Mouse (Mus musculus) skeletal muscle tissue, adult 2 months (tissue): Measurements from ENCODE around the gene Ssr3.
A peak's percentile ranks its signal among the peaks of the same experiment; 100 is the strongest.

Source experiments
- DNase-seq: peaks from one replicate; pipeline ENCODE4 v3.0.0-alpha.2; 2012; ENCODE audit warnings: low read depth, low spot score

The Ssr3 gene

DNA sequence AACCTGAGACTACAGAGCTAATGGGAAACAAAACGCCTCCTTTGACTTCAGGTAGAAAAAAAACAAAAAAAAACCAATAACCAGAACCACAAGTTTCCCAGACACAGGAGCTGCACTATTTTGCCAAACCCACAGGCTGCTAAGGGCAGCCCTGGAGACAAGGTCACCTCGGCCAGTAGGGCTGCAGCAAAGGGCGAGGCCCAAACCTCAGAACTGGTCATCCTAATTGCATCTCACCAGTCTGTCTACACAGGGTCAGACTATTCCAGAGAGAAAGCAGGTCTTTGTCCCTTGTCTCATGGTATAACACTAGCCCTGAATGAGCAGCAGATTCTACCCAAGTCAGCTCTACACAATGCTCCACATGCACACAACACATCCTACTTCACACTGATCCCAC is 17.7 kb downstream of the Ssr3 start:
- DNase-seq = no peak

DNA sequence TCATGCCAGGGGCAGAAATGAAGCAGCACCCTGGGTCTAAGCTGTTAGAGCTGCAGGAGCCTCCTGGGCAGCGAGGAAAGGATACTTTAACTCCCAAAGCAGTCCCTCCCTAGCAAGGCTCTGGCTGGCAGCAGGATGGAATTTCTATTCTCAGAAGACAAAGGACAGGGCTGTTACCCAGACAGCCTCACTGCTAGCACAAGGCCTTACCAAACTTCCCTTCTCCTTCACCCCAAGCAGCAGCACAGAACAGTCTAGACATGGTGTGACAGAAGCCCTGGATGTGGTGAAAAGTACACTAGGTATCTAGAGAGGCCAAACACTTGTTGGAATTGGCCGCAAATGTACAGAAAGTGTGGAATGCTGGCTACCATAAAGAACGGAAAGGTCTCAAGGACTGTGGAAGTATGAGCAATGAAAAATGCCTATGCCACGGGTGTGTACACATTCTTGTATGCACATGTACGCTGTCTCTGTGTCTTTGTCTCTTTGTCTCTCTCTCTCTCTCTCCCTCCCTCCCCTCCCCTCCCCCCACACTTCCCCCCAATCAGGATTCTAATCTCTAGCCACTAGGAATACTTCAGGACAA is 18.7 kb downstream of the Ssr3 start:
- DNase-seq = no peak

DNA sequence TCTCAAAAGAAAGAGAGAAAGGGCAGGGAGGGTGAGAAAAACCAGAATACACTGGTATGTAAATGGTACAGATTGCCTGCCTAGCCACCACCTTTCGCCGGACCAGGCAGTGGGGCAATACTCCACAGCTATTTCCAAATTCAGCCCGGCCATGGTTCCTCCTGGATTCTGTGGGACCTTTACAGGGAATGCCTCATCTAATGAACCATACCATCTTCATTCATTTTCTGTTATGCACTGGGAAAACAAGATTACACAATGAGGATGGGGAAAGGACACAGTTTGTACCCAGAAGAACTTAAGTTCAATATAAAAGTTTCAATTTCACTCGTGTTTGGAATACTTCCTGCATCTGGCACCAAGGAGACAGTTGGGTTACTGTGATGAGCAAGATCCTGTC is 19.9 kb downstream of the Ssr3 start:
- DNase-seq = no peak

DNA sequence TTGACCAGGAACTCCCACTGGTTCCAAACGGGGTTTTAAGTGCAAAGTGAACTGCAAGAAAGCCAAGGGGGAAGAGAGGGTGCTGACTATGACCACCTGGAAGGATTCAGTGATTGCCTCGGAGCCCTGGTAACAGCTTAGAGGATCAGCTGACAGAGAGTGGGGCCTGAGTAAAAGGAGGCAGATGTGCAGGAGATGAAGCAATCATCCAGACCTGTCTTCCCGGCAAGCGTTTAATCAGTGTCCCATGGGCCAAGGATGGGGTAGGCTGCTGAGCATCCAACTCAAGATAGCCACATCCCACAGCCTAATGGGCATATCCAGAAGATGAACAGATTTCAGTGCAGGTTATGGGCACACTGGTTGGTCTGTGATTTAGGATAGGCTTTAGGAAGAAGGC is 24.5 kb downstream of the Ssr3 start:
- no peak for DNase-seq

DNA sequence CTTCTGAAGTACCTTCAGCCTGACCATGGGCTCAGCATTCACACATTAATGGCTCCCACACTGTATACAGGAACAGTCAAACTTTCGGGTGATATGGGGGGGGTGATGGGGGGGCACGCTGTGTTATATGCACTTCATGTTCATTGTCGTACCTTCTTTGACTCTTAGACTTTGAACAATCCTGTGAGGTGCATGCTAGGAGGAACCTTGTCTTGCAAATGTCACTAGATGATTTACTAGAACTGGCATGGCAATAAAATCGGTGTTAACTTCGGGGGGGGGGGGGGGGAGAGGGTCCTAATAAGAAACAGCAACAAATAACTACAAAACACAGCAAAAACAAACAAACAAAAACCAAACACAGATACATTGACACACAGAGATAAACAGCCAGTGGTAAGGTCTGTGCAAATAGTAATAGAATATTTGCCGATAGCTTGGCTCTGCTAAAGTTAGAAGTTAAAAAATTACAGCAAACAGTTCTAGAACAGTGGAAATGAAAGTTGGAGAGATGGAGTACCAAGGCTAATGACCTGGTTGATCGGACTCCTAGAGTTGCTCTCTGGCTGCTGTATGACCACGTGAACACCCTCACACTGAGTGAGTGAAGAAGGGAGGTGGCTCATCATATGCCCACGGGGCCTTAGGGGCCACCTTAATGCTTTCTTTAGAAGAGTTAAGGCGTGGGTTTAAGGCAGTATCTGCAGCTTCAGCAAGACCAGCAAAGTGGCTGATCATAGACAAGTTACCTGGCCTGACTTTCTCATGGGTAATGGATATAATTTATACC is 26.3 kb downstream of the Ssr3 start:
- DNase-seq = no peak

DNA sequence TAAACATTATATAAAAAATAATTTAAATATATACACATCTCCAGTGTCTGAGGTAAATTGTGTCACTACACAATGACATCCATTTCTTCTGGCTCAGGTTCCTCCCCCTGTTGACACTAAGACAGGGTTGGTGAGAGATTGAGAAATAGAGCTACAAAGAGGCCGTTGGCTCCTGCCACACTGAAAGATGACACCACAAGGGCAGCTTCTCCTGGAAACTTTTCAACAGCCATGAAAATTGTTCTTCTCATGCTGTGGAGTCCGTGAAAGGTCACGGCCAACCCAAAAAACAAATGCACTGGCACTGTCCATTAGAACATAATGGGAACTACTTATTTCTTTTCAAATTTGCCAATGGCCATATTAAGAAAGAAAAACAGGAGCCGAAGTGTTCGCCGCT is 27.2 kb downstream of the Ssr3 start:
- DNase-seq = peak; percentile 79

DNA sequence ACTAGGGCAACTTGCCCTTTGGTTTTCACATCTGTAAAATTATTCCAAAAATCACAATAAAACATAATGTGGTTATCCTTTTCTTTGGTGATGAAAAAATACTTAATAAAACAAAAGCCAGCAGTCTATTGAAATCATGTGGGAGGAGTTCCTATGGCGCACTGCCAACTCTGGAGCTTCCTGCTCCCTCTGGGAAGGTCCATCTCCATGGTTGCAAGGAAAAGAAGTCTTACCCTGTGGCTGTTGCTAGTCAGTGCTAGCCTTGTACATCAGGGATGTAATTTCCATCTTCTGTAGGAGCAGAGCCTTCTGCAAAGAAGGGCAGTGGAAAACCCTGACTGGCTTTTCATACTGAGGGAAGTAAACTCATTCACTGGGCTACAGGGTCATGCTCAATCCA is 29.0 kb downstream of the Ssr3 start:
- peak; percentile 77 for DNase-seq

DNA sequence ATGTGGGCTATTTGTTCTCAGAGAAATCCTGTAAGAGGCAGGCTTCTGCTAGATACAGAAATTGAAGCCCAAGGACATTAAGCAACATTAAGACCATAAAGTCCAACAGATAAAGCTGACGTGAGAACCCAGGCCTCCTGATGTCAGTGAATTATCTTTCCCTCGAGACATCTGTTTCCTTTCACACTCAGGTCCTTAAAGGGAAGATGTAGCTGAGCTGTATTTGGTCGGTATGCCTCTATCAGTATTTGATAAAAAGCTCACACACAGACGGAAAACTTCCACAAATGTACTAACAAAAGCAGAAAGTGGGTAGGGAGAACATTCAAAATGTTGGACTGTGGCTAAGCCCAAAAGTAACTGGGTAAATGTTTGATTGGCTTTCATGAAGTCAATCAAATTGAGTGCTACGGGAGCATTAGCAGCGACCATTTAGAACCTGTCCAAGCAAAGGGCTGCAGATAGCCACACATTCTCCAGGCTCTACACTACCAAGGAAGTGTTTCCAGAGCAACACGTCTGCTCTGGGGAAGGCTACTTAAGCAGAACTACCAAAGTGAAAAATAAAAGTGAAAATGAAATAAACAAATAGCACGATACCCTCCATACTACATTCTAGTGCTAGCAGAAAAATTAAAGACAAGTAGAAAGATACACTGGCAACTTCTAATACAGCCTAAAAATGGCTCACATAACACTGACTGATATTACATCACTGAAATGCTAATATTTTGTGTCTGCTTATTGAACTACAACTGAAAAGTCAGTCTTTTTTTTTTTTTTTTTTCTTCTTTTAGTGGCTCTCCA is 32.1 kb downstream of the Ssr3 start:
- no peak for DNase-seq

DNA sequence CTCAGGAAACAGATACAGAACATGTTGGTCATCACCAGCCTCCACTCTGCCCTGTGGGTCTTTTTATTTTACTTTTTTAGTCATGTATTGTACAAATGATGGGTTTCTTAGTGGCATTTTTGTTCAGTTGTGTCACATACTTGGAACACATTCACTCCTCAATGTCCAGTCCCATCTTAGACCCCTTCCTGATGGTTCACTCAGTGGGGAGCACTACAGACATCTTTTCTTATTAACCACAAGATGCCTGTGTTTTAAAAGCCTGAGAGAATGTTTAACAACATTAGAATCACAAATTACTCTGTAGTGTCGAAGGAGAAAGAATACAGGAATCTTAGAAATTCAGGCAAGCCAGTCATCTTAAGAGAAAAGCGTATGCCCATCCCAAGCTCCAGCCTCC is 33.6 kb downstream of the Ssr3 start:
- no peak for DNase-seq

DNA sequence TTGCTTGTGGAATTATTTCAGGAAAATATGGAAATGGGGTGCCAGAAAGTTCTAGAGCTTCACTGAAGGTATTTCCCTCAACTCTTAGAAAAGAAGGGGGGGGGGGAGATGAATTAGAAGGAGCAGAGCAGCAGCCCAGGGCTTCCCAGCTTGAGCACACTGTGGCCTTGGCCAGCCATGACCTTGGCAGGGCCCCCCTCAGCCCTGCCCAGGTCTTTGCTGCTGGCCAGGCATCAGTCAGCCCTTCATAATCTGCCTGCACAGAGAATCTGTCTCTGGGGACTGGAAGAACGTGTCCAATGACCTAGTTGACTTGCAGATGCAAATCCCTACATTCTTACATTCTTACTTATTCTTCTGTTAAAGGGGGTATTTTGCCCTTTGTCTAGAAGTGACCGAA is 34.1 kb downstream of the Ssr3 start:
- DNase-seq = peak; percentile 80

DNA sequence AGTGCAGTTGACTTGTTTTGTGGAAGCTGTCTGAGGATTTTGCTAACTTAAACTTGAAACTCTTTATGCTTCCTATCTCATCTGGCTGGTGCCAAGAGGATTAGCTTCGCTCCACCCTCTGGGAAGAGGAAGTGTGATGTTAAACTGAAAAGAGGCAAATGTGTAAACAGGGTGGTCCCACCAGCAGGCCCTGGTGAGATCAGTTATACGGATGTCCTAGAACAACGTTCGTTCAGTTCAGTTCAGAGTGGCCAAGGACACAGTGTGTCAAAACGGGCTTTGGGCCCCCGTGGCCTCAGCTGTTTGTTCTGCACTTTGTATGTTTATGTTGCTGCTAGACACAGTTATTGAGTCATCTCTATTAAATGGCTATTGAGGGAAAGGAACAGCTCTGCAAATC is 36.9 kb downstream of the Ssr3 start:
- no peak for DNase-seq

DNA sequence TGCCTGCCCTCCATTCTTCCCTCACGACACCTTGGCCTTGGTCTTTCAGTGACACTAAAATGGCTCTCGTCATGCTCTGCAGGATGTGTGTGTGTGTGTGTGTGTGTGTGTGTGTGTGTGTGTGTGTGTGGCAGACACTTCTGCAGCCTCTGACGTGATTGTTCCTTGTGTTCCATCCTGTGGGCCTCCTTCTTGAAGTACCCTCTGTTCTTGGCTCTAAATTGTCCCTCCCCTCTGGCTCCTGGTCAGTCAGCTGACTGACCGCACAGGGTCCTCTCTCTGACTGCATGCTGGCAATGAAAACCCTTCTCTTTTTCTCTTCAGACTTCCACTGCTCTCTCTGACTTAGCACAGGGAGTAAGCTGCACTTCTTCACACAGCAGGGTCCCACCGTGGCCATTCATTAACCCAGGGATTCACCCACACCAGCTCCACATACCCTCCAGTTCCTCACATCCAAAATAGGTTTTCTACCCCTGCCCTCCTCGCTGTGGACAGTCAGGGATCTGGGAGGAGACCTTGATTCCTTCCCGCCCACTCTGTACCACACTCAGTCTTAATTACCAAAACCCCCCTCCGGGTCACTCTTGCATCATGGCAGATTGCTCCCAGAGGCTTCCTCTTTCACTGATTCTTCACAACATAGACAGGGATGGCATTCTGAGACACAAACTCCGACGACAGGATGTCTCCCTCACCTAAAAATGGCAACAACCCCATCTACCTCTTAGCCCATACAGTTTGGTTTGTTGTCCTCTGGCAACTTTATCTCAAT is 39.0 kb downstream of the Ssr3 start:
- no peak for DNase-seq

DNA sequence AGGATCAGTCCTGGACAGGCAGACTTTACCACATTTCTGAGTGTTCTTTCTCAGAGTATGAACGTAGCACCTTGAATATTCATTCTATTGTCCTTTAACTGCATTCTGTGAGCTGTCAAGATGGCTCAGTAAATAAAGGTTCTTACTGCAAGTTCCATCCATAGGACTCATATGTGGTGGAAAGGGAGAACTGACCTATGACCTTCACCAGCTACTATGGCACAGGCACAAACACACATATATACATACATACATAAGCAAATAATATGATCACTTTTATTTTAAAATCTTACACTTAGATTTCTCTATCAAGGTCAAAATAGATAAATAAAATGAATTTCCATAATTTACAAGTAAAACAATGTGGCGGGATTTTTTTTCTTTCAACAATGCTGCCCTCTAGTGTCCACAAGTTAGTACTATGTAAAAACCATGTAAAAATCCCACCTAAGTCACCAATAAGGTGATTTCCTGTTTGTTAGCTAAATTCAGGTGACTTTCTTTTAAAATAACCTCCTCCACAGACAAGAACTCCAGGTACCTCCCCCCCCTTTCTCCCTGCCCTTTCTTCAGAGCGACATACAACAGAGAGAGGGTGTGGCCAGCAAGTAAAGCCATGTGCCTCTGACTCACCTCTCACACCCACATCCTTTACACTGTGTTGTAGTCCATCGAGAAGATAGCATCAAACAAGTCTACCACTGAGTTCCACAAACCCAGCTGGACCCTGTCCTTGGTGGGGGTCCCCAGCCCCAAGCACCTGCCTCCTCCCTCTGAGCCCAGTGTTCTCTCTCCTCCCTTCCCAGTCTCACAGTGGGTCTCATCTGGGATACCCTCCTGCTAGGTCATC is 39.9 kb downstream of the Ssr3 start:
- no peak for DNase-seq

DNA sequence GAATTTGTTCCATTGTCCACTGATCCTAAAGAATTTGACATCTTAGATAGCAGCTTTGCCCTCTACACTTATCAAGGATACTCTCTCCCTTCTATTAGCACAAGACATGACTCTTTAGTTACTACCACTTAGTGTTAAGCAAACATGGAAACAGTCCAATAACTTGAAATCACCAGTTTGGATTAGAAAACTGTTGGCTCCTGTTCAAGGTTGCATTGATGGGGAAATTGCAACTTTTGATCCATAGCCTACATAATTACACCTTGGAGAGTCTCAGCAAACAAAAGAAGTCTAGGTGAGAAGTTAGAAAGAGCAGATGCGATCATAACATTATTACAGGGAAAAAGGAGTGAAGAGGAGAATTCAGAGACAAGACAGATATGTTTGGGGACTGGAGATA is 46.2 kb downstream of the Ssr3 start:
- no peak for DNase-seq

DNA sequence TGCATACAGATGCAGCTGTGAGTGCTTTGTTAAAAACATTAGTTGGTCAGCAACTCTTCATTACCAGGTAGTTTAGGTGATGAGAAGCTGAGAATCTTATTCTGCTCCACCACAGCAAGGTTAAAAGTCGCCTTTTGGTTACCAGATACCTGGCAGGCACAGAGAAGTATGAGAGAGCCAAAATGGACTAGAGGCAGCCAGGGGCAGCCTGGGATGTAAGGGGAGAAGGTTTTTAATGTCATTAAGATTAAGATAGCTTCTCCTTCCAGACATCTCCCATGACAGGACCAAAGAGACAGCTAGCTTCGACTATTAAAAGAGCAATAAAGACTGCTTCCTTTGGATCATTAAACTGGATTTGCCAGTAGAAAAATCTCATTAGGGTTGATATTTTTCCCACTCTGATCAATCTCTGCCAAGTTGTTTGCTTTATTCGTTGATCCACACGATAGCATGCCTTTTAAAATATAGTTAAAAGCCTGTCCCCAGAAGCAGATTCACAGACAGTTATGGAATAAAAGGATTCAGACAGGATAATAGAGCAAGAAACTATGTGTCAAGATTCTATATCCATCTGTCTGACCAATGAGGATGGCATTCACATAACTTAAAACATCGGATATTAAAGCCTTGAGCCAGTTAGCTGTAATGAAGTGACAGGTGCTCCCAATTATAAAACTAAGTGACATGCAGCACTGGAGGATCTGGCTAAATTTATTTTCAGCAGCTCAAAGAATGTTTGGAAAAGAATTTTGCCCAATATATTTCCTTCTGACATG is 52.1 kb downstream of the Ssr3 start:
- DNase-seq = peak; percentile 63

DNA sequence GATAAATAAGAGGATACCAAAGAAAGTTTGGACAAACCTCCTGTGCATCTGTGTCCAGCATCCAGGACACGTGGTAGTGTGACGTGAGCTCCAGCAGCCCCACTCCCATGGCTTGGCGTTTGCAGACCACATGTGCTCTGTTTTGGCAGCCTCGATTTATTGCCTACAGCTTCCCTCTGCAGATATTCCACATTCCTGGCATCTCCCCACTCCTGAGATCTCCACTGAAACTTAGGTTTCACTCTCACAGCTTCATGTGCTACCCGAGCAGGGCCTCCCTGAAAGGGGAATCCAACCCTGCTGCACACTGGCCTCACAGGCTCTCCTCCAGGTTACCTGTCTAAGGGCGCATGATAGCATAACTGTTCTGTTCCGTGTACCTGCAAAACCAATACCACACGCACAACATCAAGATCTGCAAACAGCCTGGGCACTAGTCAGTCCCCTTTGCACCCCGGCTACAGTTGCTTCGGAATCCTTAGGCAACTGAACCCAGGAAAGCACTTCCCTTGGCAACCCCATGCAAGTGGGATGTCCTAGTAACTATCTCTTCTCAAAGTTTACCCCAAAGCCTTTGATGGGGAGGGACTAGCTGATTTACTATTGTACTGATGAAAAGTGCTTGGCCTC is 54.5 kb downstream of the Ssr3 start:
- peak; percentile 72 for DNase-seq
